In genomic region chr13:55327169-55327568, GRCm38 (mm10) we compare ENCODE assay signal across 8 mouse cellular contexts. TPM values are rescaled to one million over a fixed set of nuclear protein-coding genes. Genes with fewer than 3 reads are reported as not detected.
A peak's percentile ranks its signal among the peaks of the same experiment; 100 is the strongest.
DNase-seq lines count a peak whose midpoint lies in the region; ATAC-seq and TF ChIP-seq lines count a peak whose summit lies in the region.

No protein-coding gene starts in this region.

- H3K36me3 ChIP-seq in heart, embryonic 14.5 days (ENCODE audit: control insufficient read depth, insufficient read depth, low read length), result peaks cover 37% of the 10 kb centered on the region
- peaks cover 21% of the 10 kb centered on the region for H3K36me3 ChIP-seq in spleen, adult 2 months (ENCODE audit: control insufficient read depth, insufficient read depth, low read length)
- H3K36me3 ChIP-seq in liver, embryonic 13.5 days, result peaks cover 48% of the 10 kb centered on the region
- H3K36me3 ChIP-seq in stomach, postnatal 0 days (ENCODE audit: control insufficient read depth, insufficient read depth, low read length), result peaks cover 12% of the 10 kb centered on the region

- no peak for DNase-seq in heart, postnatal 14 days
- no peak for DNase-seq in spleen, adult 2 months (ENCODE audit: low read depth in 1 of 2, low spot score in 2 of 2)
- DNase-seq in spleen, adult 12 weeks (ENCODE audit: low spot score), result no peak
- no peak for DNase-seq in liver, embryonic 13.5 days
- DNase-seq in stomach, postnatal 0 days (ENCODE audit: low spot score), result peak; percentile 20
- DNase-seq in urinary bladder, postnatal 10 days (ENCODE audit: low spot score), result no peak
- no peak for DNase-seq in cerebellum, postnatal 25 days

- H3K27ac ChIP-seq in heart, embryonic 14.5 days (replicated peaks in 1 of 2; ENCODE audit: control insufficient read depth in 1 of 2, insufficient read depth in 1 of 2, low read depth in 2 of 2, low read length in 2 of 2), result peak overlapping the region; percentile 4 to 28; a peak in 1 of 4 replicates
- H3K27ac ChIP-seq in spleen, adult 2 months (ENCODE audit: insufficient read depth, low read length), result 0 out of 2 replicates have a peak overlapping the region, but pooled peaks have one; percentile 8
- H3K27ac ChIP-seq in liver, embryonic 13.5 days, result no peak overlapping the region
- no peak overlapping the region; the same call in 1 of the 2 replicates for H3K27ac ChIP-seq in stomach, postnatal 0 days (replicated peaks)

- TF ChIP-seq POLR2A in spleen, adult 2 months (IDR thresholded peaks at IDR 0.05; ENCODE audit: low read depth, low read length), result no peak

- intact Hi-C loops in heart, postnatal 14 days (cut with DNase I), result loop anchor here (5.0 kb wide), 1 partner anchor 65 kb away; no protein-coding TSS in a partner anchor

- H3K4me2 ChIP-seq in heart, embryonic 14.5 days (ENCODE audit: low read length), result no peak overlapping the region
- peak overlapping the region; percentile 93 for H3K4me2 ChIP-seq in liver, embryonic 13.5 days
- H3K4me2 ChIP-seq in stomach, postnatal 0 days (replicated peaks; ENCODE audit: low read depth), result no peak overlapping the region

- no peaks in the 10 kb centered on the region for H3K9me3 ChIP-seq in heart, embryonic 14.5 days (ENCODE audit: control insufficient read depth, low read length)
- no peaks in the 10 kb centered on the region for H3K9me3 ChIP-seq in liver, embryonic 13.5 days (replicated peaks)
- H3K9me3 ChIP-seq in stomach, postnatal 0 days (ENCODE audit: control insufficient read depth, low read length), result no peaks in the 10 kb centered on the region

- H3K4me1 ChIP-seq in heart, embryonic 14.5 days (ENCODE audit: control insufficient read depth in 2 of 2, insufficient read depth in 2 of 2, low read length in 2 of 2), result peaks cover 27 to 48% of the 10 kb centered on the region in 2 experiments; a peak in 3 of 4 replicates
- H3K4me1 ChIP-seq in spleen, adult 2 months (ENCODE audit: control insufficient read depth, insufficient read depth, insufficient read length), result peaks cover 21% of the 10 kb centered on the region; the same call in 1 of the 2 replicates
- H3K4me1 ChIP-seq in liver, embryonic 13.5 days (replicated peaks), result peaks cover 80% of the 10 kb centered on the region
- peaks cover 10% of the 10 kb centered on the region; the same call in 1 of the 2 replicates for H3K4me1 ChIP-seq in stomach, postnatal 0 days (replicated peaks; ENCODE audit: control insufficient read depth, insufficient read depth)

- no peak for TF ChIP-seq EP300 in stomach, postnatal 0 days (optimal IDR thresholded peaks at IDR 0.05)

- H3K9ac ChIP-seq in heart, embryonic 14.5 days (ENCODE audit: low read length), result no peak overlapping the region
- peak overlapping the region; percentile 92 for H3K9ac ChIP-seq in liver, embryonic 13.5 days
- H3K9ac ChIP-seq in stomach, postnatal 0 days (ENCODE audit: low read length), result no peak overlapping the region

- no peak for ATAC-seq in heart, embryonic 14.5 days (ENCODE audit: insufficient number of reproducible peaks, insufficient read depth, low FRiP score, low read depth)
- ATAC-seq in liver, embryonic 13.5 days (ENCODE audit: low read depth), result no peak
- ATAC-seq in stomach, postnatal 0 days (ENCODE audit: low FRiP score, low TSS enrichment), result no peak

- no peaks in the 10 kb centered on the region for H3K27me3 ChIP-seq in heart, embryonic 14.5 days (ENCODE audit: control insufficient read depth, insufficient read depth, low read length)
- H3K27me3 ChIP-seq in spleen, adult 2 months (ENCODE audit: control insufficient read depth, insufficient read depth, low read length), result no peaks in the 10 kb centered on the region
- no peaks in the 10 kb centered on the region for H3K27me3 ChIP-seq in liver, embryonic 13.5 days
- no peaks in the 10 kb centered on the region for H3K27me3 ChIP-seq in stomach, postnatal 0 days (ENCODE audit: control insufficient read depth, insufficient read depth, low read length)

- H3K4me3 ChIP-seq in heart, embryonic 14.5 days (ENCODE audit: control insufficient read depth in 1 of 2, insufficient read depth in 1 of 2, low read depth in 1 of 2, low read length in 2 of 2), result no peak overlapping the region
- H3K4me3 ChIP-seq in spleen, adult 2 months (ENCODE audit: extremely low read depth, insufficient read depth, insufficient read length), result no peak overlapping the region
- peak overlapping the region; percentile 95 for H3K4me3 ChIP-seq in liver, embryonic 13.5 days (replicated peaks)
- no peak overlapping the region for H3K4me3 ChIP-seq in stomach, postnatal 0 days (ENCODE audit: low read depth, low read length)

- TF ChIP-seq CTCF in spleen, adult 2 months (IDR thresholded peaks at IDR 0.05; ENCODE audit: extremely low read depth, insufficient read depth, insufficient read length, insufficient replicate concordance), result no peak
- TF ChIP-seq CTCF in stomach, postnatal 0 days (IDR thresholded peaks at IDR 0.05; ENCODE audit: low read depth), result no peak

- 34% methylated on average over 4 of the region's 4 CpGs for WGBS in heart, embryonic 14.5 days
- 85% methylated on average over 4 of the region's 4 CpGs for WGBS in spleen, adult 2 months
- 59% methylated on average over 4 of the region's 4 CpGs for WGBS in liver, embryonic 13.5 days (ENCODE audit: insufficient replicate concordance)
- WGBS in stomach, postnatal 0 days, result 30% methylated on average over 4 of the region's 4 CpGs

RNA-seq across cellular contexts. Expression of gene Mxd3, which starts 2.5 kb away (rescaled TPM):
- polyA plus RNA-seq in heart, embryonic 14.5 days (2014; fragmentation: Nextera tagmentation; extraction: Ambion mirVana), result 20.4 and 22.3 TPM in 2 replicates
- 1 to 10 TPM; 2.2 to 3.0 TPM for total RNA-seq in heart, postnatal 14 days (2021)
- 14.3 and 18.5 TPM in 2 replicates for polyA plus RNA-seq in spleen, adult 2 months (2012; rRNA removed)
- 22.0 and 23.0 TPM in 2 replicates for polyA plus RNA-seq in liver, embryonic 13.5 days (2015; fragmentation: Nextera tagmentation; extraction: Ambion mirVana)
- 9.7 and 12.4 TPM in 2 replicates for polyA plus RNA-seq in stomach, postnatal 0 days (2015; fragmentation: Nextera tagmentation; extraction: Ambion mirVana)

RNA-seq across cellular contexts. Expression of gene Rab24, which starts 5.4 kb away (rescaled TPM):
- 73.1 and 78.7 TPM in 2 replicates for polyA plus RNA-seq in heart, embryonic 14.5 days (2014; fragmentation: Nextera tagmentation; extraction: Ambion mirVana)
- total RNA-seq in heart, postnatal 14 days (2021), result 10 to 100 TPM; 31.4 to 34.3 TPM
- polyA plus RNA-seq in spleen, adult 2 months (2012; rRNA removed), result 54.7 and 75.2 TPM in 2 replicates
- 38.0 and 45.0 TPM in 2 replicates for polyA plus RNA-seq in liver, embryonic 13.5 days (2015; fragmentation: Nextera tagmentation; extraction: Ambion mirVana)
- polyA plus RNA-seq in stomach, postnatal 0 days (2015; fragmentation: Nextera tagmentation; extraction: Ambion mirVana), result 79.7 and 85.3 TPM in 2 replicates

RNA-seq across cellular contexts. Expression of gene Prelid1, which starts 6.9 kb away (rescaled TPM):
- polyA plus RNA-seq in heart, embryonic 14.5 days (2014; fragmentation: Nextera tagmentation; extraction: Ambion mirVana), result 369 and 389 TPM in 2 replicates
- total RNA-seq in heart, postnatal 14 days (2021), result 10 to 100 TPM; 73.8 to 90.0 TPM
- 195 and 230 TPM in 2 replicates for polyA plus RNA-seq in spleen, adult 2 months (2012; rRNA removed)
- 234 and 240 TPM in 2 replicates for polyA plus RNA-seq in liver, embryonic 13.5 days (2015; fragmentation: Nextera tagmentation; extraction: Ambion mirVana)
- 350 and 354 TPM in 2 replicates for polyA plus RNA-seq in stomach, postnatal 0 days (2015; fragmentation: Nextera tagmentation; extraction: Ambion mirVana)

RNA-seq across cellular contexts. Expression of gene Lman2, which starts 35.4 kb away (rescaled TPM):
- polyA plus RNA-seq in heart, embryonic 14.5 days (2014; fragmentation: Nextera tagmentation; extraction: Ambion mirVana), result 69.5 and 73.6 TPM in 2 replicates
- total RNA-seq in heart, postnatal 14 days (2021), result 10 to 100 TPM; 46.0 to 49.9 TPM
- polyA plus RNA-seq in spleen, adult 2 months (2012; rRNA removed), result 63.9 and 70.1 TPM in 2 replicates
- polyA plus RNA-seq in liver, embryonic 13.5 days (2015; fragmentation: Nextera tagmentation; extraction: Ambion mirVana), result 59.1 and 65.6 TPM in 2 replicates
- polyA plus RNA-seq in stomach, postnatal 0 days (2015; fragmentation: Nextera tagmentation; extraction: Ambion mirVana), result 73.7 and 76.5 TPM in 2 replicates

RNA-seq across cellular contexts. Expression of gene Rgs14, which starts 42.4 kb away (rescaled TPM):
- 0.45 and 0.50 TPM in 2 replicates for polyA plus RNA-seq in heart, embryonic 14.5 days (2014; fragmentation: Nextera tagmentation; extraction: Ambion mirVana)
- total RNA-seq in heart, postnatal 14 days (2021), result 1 to 10 TPM in 1 of 2 experiments, under 1 TPM in 1; 0.65 to 1.6 TPM
- polyA plus RNA-seq in spleen, adult 2 months (2012; rRNA removed), result 54.7 and 68.4 TPM in 2 replicates
- polyA plus RNA-seq in liver, embryonic 13.5 days (2015; fragmentation: Nextera tagmentation; extraction: Ambion mirVana), result 1.4 and 1.8 TPM in 2 replicates
- 0.51 and 0.73 TPM in 2 replicates for polyA plus RNA-seq in stomach, postnatal 0 days (2015; fragmentation: Nextera tagmentation; extraction: Ambion mirVana)

Comparison
In these comparisons a context has a peak if more than half of its experiments do, and no peak if none do; other contexts are left out.
1. H3K27ac ChIP-seq: peak in heart, embryonic 14.5 days (2 of 2) and spleen, adult 2 months (single experiment); none in liver, embryonic 13.5 days (single experiment) and stomach, postnatal 0 days (single experiment).